Mouse (Mus musculus) E14TG2a.4 (cell line): ENCODE data around the gene Zkscan1.

Source experiments
- CTCF ChIP-seq: conservative IDR thresholded peaks from 2 replicates; pipeline ENCODE4 v1.5.1; 2014; ENCODE audit warnings: low read length
- POU5F1 ChIP-seq: IDR thresholded peaks from 2 replicates; pipeline ENCODE4 v1.6.1; 2014; ENCODE audit warnings: low read length, borderline replicate concordance

DNA sequence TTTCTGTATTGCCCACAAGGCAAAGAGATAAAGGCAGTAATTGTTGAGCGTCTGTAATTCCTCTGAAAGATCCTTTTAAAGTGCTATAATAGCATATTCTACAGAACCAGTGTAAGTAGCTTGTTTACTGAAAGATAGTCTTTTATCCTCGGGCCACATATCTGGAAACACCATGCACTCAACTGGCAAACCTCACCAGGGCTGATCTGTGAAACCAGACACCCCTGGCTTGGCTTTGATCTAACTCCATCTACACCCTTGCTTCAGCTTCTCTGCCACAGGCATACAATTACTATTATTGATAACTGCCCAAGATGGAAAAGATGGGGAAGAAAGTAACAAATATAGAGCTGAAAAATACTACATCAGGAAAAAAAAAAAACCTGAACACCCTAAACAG lies 377 bp upstream of the Zkscan1 start:
- no peak for TF ChIP-seq CTCF
- no peak for TF ChIP-seq POU5F1
